Mouse (Mus musculus) myocyte (in vitro differentiated cells): ENCODE measurements around the gene Kctd13. TPM values are rescaled to one million over a fixed set of nuclear protein-coding genes. Genes with fewer than 3 reads are reported as not detected.

Experiments used
- H3K27me3 ChIP-seq: one replicate; pipeline ENCODE4 v1.6.1; 2011; ENCODE audit not compliant: control insufficient read depth, insufficient read depth, insufficient read length
- H3K36me3 ChIP-seq: one replicate; pipeline ENCODE4 v1.6.1; 2011; ENCODE audit not compliant: control insufficient read depth, insufficient read depth
- H3K4me2 ChIP-seq: one replicate; pipeline ENCODE4 v1.6.1; 2011; ENCODE audit warnings: low read depth, control low read depth
- H3K4me3 ChIP-seq: one replicate; pipeline ENCODE4 v1.5.1; 2011; ENCODE audit warnings: mild to moderate bottlenecking, control low read depth, moderate library complexity
- H3K79me2 ChIP-seq: one replicate; pipeline ENCODE4 v1.6.1; 2011; ENCODE audit not compliant: control insufficient read depth, insufficient read depth
- H3ac ChIP-seq: one replicate; pipeline ENCODE4 v1.6.1; 2011; ENCODE audit not compliant: control insufficient read depth, insufficient read length
- CEBPB ChIP-seq: IDR thresholded peaks from 2 replicates; pipeline ENCODE4 v1.6.1; 2011; ENCODE audit warnings: mild to moderate bottlenecking, moderate library complexity; ENCODE audit not compliant: poor library complexity, insufficient read depth, severe bottlenecking
- E2F4 ChIP-seq: IDR thresholded peaks from one replicate; pipeline ENCODE4 v1.6.1; 2011; ENCODE audit warnings: mild to moderate bottlenecking, control low read depth, moderate library complexity; ENCODE audit not compliant: insufficient read depth
- MAX ChIP-seq: IDR thresholded peaks from one replicate; pipeline ENCODE4 v1.6.1; 2011; ENCODE audit warnings: low read depth, mild to moderate bottlenecking, control low read depth
- MYOD1 ChIP-seq, 3 experiments: IDR thresholded peaks; one replicate each; pipeline ENCODE4 v1.6.1; 2011; ENCODE audit warnings: control low read depth in 2 of 3, low read depth in 2 of 3, mild to moderate bottlenecking in 2 of 3, moderate library complexity in 1 of 3; ENCODE audit not compliant: insufficient read length in 2 of 3, control insufficient read depth in 1 of 3
- MYOG ChIP-seq, 3 experiments: IDR thresholded peaks; one replicate each; pipeline ENCODE4 v1.6.1; 2011; ENCODE audit warnings: control low read depth in 2 of 3, low read depth in 2 of 3, mild to moderate bottlenecking in 2 of 3; ENCODE audit not compliant: insufficient read length in 2 of 3, control insufficient read depth in 1 of 3, insufficient read depth in 1 of 3
- POLR2A ChIP-seq: IDR thresholded peaks from one replicate; pipeline ENCODE4 v1.6.1; 2011; ENCODE audit warnings: low read depth, mild to moderate bottlenecking, control low read depth, moderate library complexity; ENCODE audit not compliant: insufficient read length
- POLR2AphosphoS2 ChIP-seq: IDR thresholded peaks from one replicate; pipeline ENCODE4 v1.6.1; 2011; ENCODE audit warnings: low read depth, control low read depth; ENCODE audit not compliant: insufficient read length
- REST ChIP-seq: IDR thresholded peaks from one replicate; pipeline ENCODE4 v1.6.1; 2011; ENCODE audit warnings: mild to moderate bottlenecking, control low read depth, moderate library complexity; ENCODE audit not compliant: insufficient read depth, insufficient read length
- SRF ChIP-seq: IDR thresholded peaks from one replicate; pipeline ENCODE4 v1.6.1; 2011; ENCODE audit warnings: low read depth; ENCODE audit not compliant: control insufficient read depth, insufficient read length
- TCF12 ChIP-seq: IDR thresholded peaks from one replicate; pipeline ENCODE4 v1.6.1; 2011; ENCODE audit warnings: mild to moderate bottlenecking, control low read depth; ENCODE audit not compliant: poor library complexity, insufficient read depth, severe bottlenecking
- TCF3 ChIP-seq: IDR thresholded peaks from one replicate; pipeline ENCODE4 v1.6.1; 2011; ENCODE audit warnings: low read depth, control low read depth; ENCODE audit not compliant: insufficient read length
- USF1 ChIP-seq: IDR thresholded peaks from one replicate; pipeline ENCODE4 v1.6.1; 2011; ENCODE audit warnings: low read depth, mild to moderate bottlenecking, control low read depth, moderate library complexity
- polyA plus RNA-seq: library from polyadenylated mRNA; unstranded; fragments of >200 nt; fragmentation: generic; extraction: Trizol; gene quantifications from one replicate; pipeline ENCODE4 v1.2.1, GENCODE M21; 2012; ENCODE audit warnings: missing spikeins

The Kctd13 gene
- polyA plus RNA-seq, 1 experiment = 14.6 TPM

- Histone ChIP-seq H3ac (no peak overlapping the region), H3K27me3 (no peaks in the 10 kb centered on the region), H3K36me3 (peaks cover 9% of the 10 kb centered on the region), H3K4me3 (no peak overlapping the region), H3K79me2 (no peaks in the 10 kb centered on the region), H3K4me2 (no peak overlapping the region)
- TF ChIP-seq SRF (no peak), TCF12 (no peak), MYOD1 (IDR thresholded peaks at IDR 0.05; ENCODE audit: control insufficient read depth in 1 of 3, insufficient read length in 2 of 3, low read depth in 2 of 3) (no peak), USF1 (no peak), POLR2AphosphoS2 (no peak)
Observed at GRCm38 (mm10) chr7:126941801-126942200, 13.1 kb downstream of the Kctd13 start.

- H3K36me3 ChIP-seq = peaks cover 4% of the 10 kb centered on the region
- H3ac ChIP-seq = no peak overlapping the region
- no peak overlapping the region for H3K4me3 ChIP-seq
- no peak for TF ChIP-seq MAX
- TF ChIP-seq TCF12 = no peak
- no peak for TF ChIP-seq SRF
- TF ChIP-seq TCF3 = no peak
- no peak for TF ChIP-seq USF1
- TF ChIP-seq REST = no peak
- TF ChIP-seq POLR2AphosphoS2 = no peak
- no peak for TF ChIP-seq MYOD1 (IDR thresholded peaks at IDR 0.05; ENCODE audit: control insufficient read depth in 1 of 3, insufficient read length in 2 of 3, low read depth in 2 of 3)
- TF ChIP-seq POLR2A = no peak
- TF ChIP-seq E2F4 = no peak
- no peak for TF ChIP-seq CEBPB
- TF ChIP-seq MYOG (IDR thresholded peaks at IDR 0.05; ENCODE audit: control insufficient read depth in 1 of 3, insufficient read depth in 1 of 3, insufficient read length in 2 of 3, low read depth in 2 of 3) = no peak
- peaks cover 10% of the 10 kb centered on the region for H3K27me3 ChIP-seq
- no peak overlapping the region for H3K4me2 ChIP-seq
- H3K79me2 ChIP-seq = no peaks in the 10 kb centered on the region
Observed at GRCm38 (mm10) chr7:126946530-126946929, 17.9 kb downstream of the Kctd13 start.

GRCm38 (mm10) chr7:126948626-126949025 lies 19.9 kb downstream of the Kctd13 start:
- Histone ChIP-seq H3K4me3 (no peak overlapping the region), H3K79me2 (no peaks in the 10 kb centered on the region), H3K36me3 (peaks cover 4% of the 10 kb centered on the region), H3K4me2 (no peak overlapping the region), H3ac (no peak overlapping the region), H3K27me3 (peaks cover 16% of the 10 kb centered on the region)
- no peak for TF ChIP-seq REST

DNA sequence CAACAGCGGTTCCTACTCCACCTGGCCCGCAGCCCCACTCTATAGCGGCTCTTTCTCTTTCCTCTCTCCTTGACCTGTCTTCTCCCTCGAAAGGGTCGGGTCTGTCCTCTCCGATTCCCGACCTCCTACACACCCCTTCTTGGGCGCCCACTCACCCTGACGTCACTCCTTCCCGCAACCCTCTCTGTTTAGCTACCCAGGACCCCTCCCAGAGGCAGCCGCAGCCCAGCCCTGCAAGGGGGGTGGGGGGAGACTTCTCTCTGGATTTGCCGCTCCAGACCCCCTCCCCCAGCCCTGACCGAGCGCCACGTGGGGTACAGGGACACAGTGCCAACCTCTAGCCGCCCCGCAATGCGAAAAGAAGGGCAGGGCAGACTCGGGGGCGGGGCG lies 20.7 kb downstream of the Kctd13 start, which contains the start of gene Asphd1:
Gene Asphd1, minus strand, starts transcription at position 180 of the 390 bp plus-strand sequence.
- Histone ChIP-seq H3K27me3 (peaks cover 16% of the 10 kb centered on the region), H3K4me2 (peak within 1 kb of the TSS; percentile 69), H3K79me2 (no peaks in the 10 kb centered on the region), H3K36me3 (peaks cover 4% of the 10 kb centered on the region), H3K4me3 (no peak within 1 kb of the TSS), H3ac (no peak within 1 kb of the TSS)
- no peak for TF ChIP-seq MYOG (IDR thresholded peaks at IDR 0.05; ENCODE audit: control insufficient read depth in 1 of 3, insufficient read depth in 1 of 3, insufficient read length in 2 of 3, low read depth in 2 of 3)
- no peak for TF ChIP-seq POLR2A
- no peak for TF ChIP-seq TCF3
- TF ChIP-seq CEBPB = no peak
- TF ChIP-seq REST = no peak
- no peak for TF ChIP-seq E2F4
- no peak for TF ChIP-seq TCF12
- no peak for TF ChIP-seq SRF
- TF ChIP-seq USF1 = no peak
- TF ChIP-seq POLR2AphosphoS2 = no peak
- TF ChIP-seq MYOD1 (IDR thresholded peaks at IDR 0.05; ENCODE audit: control insufficient read depth in 1 of 3, insufficient read length in 2 of 3, low read depth in 2 of 3) = no peak

DNA sequence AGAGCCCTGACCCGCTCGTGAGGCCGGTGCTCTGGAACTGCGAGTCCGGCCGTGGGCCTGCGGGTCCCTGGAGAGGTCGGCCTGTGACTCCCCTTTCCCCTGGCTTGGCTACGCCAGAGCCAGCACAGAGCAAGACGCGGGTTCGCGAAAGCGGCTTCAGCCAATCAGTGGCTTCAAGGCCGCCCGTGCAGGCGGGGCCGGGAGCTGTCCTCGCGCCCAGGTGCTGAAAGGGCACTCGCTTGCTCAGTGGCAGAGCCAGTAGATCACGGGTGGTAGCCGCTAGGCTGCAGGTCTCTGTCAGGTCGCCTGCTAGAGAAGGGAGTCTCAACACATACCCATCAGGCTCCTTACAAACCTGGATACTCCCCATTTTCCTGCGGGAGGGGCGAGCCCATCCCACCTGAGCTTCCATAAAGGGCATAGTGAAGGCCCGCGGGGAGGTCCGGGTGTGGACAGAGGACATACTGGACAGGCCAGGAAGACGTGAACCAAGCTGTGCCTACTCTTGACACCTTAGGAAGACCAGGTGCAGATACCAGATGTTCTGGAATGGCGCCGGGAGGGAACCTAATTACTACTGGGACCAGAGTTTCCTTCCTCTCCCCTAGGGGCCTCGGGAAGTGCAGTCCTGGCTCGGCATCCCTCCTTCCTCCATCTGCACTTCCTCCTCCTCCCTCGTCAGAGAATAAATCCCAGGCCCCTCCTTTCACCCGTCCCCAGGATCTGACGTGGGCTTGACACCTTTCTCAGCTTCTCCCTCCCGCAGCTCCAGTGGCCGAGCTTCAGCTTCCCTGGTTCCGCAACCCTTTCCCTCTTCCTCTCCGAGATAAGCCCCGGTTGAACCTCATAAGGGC lies 21.3 kb downstream of the Kctd13 start, which contains the start of gene Sez6l2:
Gene Sez6l2, plus strand, starts transcription at position 771 of the 854 bp plus-strand sequence.
- Histone ChIP-seq H3K79me2 (no peaks in the 10 kb centered on the region), H3K4me2 (peak within 1 kb of the TSS; percentile 69), H3K4me3 (no peak within 1 kb of the TSS), H3K27me3 (peaks cover 16% of the 10 kb centered on the region), H3ac (no peak within 1 kb of the TSS), H3K36me3 (peaks cover 3% of the 10 kb centered on the region)
- TF ChIP-seq MYOG (IDR thresholded peaks at IDR 0.05; ENCODE audit: control insufficient read depth in 1 of 3, insufficient read depth in 1 of 3, insufficient read length in 2 of 3, low read depth in 2 of 3) = peak in 1 of 3 experiments; percentile 46
- no peak for TF ChIP-seq CEBPB
- TF ChIP-seq MAX = no peak
- TF ChIP-seq USF1 = no peak
- TF ChIP-seq E2F4 = peak; percentile 5
- TF ChIP-seq TCF3 = no peak
- TF ChIP-seq SRF = no peak
- peak; percentile 96 for TF ChIP-seq REST
- no peak for TF ChIP-seq TCF12
- TF ChIP-seq POLR2A = no peak
- TF ChIP-seq POLR2AphosphoS2 = peak; percentile 27
- TF ChIP-seq MYOD1 (IDR thresholded peaks at IDR 0.05; ENCODE audit: control insufficient read depth in 1 of 3, insufficient read length in 2 of 3, low read depth in 2 of 3) = peak in 1 of 3 experiments; percentile 27
